Mouse (Mus musculus) liver, adult 10 weeks (tissue): Measurements from ENCODE around the gene Safb2. TPM values are rescaled to one million over a fixed set of nuclear protein-coding genes. Genes with fewer than 3 reads are reported as not detected.

Experiments
- polyA plus RNA-seq: library from polyadenylated mRNA; stranded (reverse); fragments of 350-450 nt; fragmentation: Illumina TruSeq; extraction: RNeasy Lipid Tissue Mini Kit (QIAGEN cat#74804); gene quantifications from one replicate; pipeline ENCODE4 v1.2.3, GENCODE M21; 2014; ENCODE audit warnings: low read depth, low replicate concordance

Gene Safb2
- 22.4 TPM for polyA plus RNA-seq

DNA sequence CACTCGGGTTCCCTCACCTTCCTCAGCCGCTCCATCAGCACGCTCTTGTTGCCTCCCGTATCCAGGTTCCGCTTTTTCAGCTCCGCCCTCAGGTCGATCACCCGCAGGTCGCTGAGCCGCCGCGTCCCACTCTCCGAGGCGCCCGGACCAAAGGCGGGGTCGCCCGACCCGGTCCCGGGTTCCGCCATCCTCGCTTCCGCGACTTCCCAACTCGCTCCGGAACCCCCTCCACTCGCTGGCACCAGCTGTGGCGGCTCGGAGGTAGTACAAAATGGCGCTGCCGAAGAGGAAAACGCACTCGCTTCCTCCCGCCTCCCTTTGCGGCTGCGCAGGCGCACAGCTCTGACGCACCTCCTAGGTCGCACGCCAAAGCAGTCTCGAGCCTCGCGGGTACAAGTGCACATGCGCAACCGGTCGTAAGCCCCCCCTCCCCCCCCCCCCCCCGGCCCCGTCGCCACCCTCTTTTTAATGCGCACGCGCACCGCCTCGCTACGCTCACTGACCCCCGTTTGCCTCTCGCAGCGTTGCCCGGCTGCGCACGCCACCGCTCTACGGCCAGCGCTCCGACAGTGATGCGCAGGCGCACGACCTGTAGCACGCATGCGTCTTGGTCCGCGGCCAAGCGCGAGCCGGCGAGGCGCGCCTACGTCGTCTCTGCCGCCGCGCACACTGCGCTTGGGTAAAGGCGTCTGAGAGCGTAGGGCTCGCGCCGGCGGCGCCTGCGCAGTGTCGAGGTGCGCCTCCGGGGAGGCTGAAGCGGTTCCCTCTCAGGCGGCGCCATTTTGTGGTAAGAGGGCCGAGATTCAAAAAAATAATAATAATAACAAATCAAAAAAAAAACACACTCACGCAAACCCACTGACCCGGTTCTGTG is at the start of gene Safb2, which contains the start of gene Safb:
Gene Safb2 (minus strand): TSS at position 329 of the 874 bp plus-strand sequence.
Gene Safb (plus strand): TSS at position 569 of the 874 bp plus-strand sequence.

DNA sequence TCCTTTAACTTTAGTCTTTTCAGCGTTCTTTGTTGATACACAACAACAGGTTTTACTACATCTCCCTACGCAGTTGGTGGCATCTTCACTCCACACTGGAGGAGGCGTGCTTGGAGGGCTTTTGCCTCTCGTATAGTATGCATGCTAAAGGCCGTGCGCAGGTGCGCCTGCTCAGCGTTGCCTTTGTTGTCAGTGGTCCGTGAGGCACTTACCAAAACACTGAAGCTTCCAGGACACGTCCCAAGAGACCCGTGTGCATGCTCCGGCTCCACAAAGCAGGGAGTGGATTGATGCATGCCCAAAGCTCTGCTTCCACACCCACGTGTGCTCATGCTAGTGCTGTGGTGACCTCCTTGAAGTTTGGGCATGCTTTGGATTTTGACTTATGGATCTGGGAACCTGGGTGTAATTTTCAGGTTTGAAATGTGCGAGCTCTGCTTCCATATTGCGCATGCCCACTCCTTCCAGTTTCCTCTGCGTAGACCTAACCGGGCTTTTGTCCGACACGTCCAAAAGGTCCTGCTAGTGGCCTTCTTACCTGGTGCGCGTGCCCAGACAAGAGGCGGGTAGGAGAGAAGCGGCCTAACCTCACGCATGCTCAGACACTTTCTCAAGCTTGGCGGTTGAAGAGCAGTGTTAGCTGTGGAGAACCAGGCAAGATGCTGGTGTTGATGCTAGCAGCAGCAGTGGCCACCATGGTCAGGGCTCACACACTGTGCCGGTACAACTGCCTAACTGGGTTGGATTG is 43.3 kb upstream of the Safb2 start, which contains the start of gene Catsperd:
Gene Catsperd (plus strand): TSS at position 614 of the 748 bp plus-strand sequence.

DNA sequence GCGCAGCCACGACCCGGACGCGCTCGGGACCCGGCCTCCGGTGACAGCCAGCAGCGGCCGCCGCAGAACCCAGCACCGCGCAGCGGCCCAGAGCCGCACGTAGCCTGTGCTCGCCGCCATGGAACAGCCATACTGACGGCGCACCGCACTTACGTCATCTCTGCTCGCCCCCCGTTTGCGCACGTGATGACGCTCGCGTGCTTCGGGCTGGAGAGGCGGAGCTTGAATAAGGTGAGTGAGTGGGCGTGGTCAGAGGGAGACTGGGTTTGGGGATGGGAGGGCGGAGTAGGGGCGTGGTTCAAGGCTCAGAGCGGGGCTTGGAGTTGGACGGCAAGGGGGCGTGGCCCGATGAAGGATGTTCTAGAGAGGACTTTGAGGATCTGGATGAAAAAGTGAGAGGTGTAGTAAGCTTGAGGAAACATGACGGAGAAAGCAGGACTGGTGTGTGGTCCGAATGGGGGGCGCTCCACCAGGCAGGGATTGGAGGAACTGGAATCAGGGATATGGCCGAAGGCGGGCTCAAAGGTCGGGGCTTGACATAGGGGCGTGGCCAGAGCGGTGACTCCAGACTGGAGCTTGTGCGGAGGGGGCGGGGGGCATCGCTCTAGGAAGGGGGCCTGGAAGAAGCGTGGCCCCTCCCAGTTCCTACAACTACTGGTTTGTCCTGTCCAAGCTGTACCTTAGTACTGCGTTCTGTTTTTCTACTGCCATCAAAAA is 42.5 kb upstream of the Safb2 start, which contains the start of gene Lonp1:
Gene Lonp1 (minus strand): TSS at position 134 of the 717 bp plus-strand sequence.

DNA sequence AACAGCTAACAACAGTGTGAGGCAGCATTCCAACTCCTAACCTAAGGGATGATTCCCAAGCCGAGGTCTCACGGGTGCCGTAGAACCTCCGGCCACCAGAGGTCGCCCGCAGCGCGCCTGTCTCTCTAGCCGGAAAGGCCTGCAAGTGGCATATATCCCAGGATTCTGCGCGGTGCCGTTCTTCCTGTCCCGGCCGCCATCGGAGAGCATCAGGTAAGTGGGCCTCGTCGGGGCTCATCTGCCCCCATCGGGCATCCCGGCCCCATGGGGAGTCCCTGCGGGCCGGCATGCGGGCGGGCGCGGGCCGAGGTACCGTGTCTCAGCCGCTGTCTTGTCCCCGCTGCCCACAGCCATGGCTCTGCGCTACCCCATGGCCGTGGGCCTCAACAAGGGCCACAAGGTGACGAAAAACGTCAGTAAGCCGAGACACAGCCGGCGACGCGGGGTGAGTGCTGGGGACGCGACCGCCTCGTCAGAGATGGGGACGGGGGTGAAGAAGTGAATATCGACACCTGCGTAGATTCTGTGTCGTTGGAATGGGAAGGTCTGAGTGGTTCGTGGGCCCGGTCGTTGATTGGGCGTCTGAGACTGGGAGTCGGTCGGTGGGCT is 29.0 kb upstream of the Safb2 start, which contains the start of gene Rpl36:
Gene Rpl36 (plus strand): TSS at position 181 of the 609 bp plus-strand sequence.

DNA sequence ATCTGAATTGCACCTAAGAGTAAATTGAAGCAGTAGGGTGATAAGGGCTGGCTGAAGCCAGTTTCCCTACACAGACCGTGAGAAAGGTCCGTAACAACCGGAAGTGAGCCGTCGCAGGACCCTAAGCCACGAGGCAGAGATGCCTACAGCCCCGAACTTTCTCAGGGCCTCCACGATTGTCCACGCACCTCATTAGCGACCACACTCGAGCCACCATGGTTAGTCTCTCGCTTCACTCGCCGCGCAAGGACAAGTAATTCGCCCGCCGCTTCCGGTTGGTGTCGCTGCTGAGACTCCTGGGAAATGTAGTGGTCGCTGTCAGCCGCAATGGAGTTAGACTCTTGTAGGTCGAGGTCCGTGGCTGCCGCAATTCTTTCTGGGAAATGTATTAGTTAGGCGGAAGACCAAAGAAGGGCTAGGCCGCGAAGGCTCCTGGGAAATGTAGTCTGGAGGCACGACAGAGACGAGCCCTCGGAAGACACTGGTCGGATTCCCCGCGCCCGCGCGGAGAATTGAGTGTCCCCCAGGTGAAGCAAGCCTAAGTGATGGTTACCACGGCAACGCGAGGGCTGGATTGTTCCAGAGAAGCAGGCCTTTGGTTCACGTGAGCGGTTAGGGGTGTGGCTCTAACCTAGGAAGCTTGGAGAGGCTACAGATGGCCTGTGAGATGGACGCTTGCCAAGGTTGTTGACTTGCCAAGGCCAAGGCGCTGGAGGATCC is 25.2 kb upstream of the Safb2 start, which contains the start of gene 2410015M20Rik:
Gene 2410015M20Rik (minus strand): TSS at position 320 of the 720 bp plus-strand sequence.

DNA sequence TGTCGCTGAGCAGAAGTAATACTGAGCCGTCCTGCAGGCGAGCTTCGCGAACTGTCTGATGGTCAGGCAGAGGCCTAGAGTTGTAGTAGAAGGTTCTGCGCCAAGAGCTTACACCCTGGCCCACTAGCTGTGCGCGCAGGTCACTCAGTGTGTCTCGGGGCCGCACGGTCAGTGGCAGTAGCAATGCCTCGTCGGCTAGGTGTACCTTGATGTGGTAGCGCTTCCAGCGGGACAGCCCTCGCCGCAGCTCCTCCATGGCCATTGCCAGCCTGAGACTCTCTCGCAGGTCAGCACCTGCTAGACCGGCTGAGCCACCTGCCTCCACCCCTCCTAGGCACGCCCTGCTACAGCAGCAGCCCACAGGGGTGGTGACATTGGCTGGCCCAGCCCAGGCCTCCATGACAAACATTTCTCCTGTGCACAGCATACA is 30.2 kb downstream of the Safb2 start, which contains the start of gene Gm20219:
Gene Gm20219 (minus strand): TSS at position 266 of the 430 bp plus-strand sequence.

DNA sequence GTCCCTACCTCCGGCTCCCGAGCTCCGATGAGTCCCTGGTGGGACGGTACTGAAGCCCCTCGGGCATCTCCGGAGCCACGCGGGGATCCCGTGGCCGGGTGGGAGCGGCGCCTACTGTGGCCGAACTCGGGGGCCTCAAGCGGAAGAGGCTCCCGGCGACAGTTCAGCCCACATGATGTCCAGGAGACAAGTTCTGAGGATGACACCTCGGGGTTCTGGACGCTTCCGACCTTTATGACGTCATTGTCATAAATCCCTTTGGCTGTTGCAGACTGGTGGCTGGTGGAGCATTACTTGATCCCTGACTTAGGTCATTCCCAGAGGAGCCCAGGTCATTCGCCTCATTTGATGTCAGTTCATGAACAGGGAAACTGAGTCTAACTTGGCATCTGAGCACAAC is 72.1 kb downstream of the Safb2 start, which contains the start of gene Znrf4:
Gene Znrf4 (minus strand): TSS at position 122 of the 400 bp plus-strand sequence.

Other genes starting within 250 kb of the Safb2 start
- 0.08 TPM for gene Ptprs, start 108.1 kb downstream of the Safb2 start, polyA plus RNA-seq
- not detected for gene Znrf4, start 72.2 kb downstream of the Safb2 start, polyA plus RNA-seq
- not detected for gene Gm20219, start 30.2 kb downstream of the Safb2 start, polyA plus RNA-seq
- gene Safb, start 240 bp upstream of the Safb2 start, polyA plus RNA-seq: 7.8 TPM
- 30.1 TPM for gene 2410015M20Rik, start 25.2 kb upstream of the Safb2 start, polyA plus RNA-seq
- gene Rpl36, start 28.8 kb upstream of the Safb2 start, polyA plus RNA-seq: not detected
- gene Lonp1, start 42.3 kb upstream of the Safb2 start, polyA plus RNA-seq: 10.4 TPM
- gene Catsperd, start 43.6 kb upstream of the Safb2 start, polyA plus RNA-seq: 0.53 TPM
- gene Ranbp3, start 88.7 kb upstream of the Safb2 start, polyA plus RNA-seq: 1.4 TPM
- not detected for gene Ndufa11, start 133.2 kb upstream of the Safb2 start, polyA plus RNA-seq
- gene Vmac, start 133.4 kb upstream of the Safb2 start, polyA plus RNA-seq: 6.5 TPM
- gene Nrtn, start 172.9 kb upstream of the Safb2 start, polyA plus RNA-seq: not detected
- gene Dus3l, start 180.2 kb upstream of the Safb2 start, polyA plus RNA-seq: 0.64 TPM
- gene Prr22, start 185.7 kb upstream of the Safb2 start, polyA plus RNA-seq: not detected
- gene Rfx2, start 246.4 kb upstream of the Safb2 start, polyA plus RNA-seq: not detected